Mouse (Mus musculus) kidney, adult 9 months (tissue): ENCODE measurements around the gene Plb1.
A peak's percentile ranks its signal among the peaks of the same experiment; 100 is the strongest.

Source experiments
- DNase-seq: peaks from one replicate; pipeline ENCODE4 v3.0.0; 2022

Plb1 gene

GRCm38 (mm10) chr5:32395101-32395892 lies 162.8 kb downstream of the Plb1 start:
- no peak for DNase-seq

GRCm38 (mm10) chr5:32397719-32398118 lies 165.2 kb downstream of the Plb1 start:
- peak; percentile 15 for DNase-seq

DNA sequence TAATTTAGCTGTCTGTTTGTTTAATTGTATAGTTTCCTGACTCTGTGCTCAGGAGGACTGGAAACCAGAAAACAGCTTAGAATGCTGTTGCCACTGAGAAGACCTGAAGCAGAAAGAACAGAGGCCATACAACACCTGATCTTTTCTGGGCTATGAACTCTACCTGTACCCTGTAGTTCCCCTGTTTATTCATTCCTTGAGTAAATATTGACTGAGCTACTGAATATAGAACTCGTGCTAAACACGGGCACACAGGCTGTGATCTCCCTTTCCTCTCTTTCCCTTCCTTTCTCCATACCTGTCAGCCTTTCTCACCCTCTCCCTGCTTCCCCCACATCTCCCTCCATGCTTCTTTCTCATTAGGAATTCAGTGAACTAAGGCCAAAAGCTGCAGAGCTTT lies 168.4 kb downstream of the Plb1 start:
- no peak for DNase-seq

- no peak for DNase-seq
Measured at GRCm38 (mm10) chr5:32403082-32403953, 170.8 kb downstream of the Plb1 start.

- DNase-seq = no peak
Measured at GRCm38 (mm10) chr5:32405199-32405855, 172.8 kb downstream of the Plb1 start.

- no peak for DNase-seq
Measured at GRCm38 (mm10) chr5:32408771-32409170, 176.3 kb downstream of the Plb1 start.

DNA sequence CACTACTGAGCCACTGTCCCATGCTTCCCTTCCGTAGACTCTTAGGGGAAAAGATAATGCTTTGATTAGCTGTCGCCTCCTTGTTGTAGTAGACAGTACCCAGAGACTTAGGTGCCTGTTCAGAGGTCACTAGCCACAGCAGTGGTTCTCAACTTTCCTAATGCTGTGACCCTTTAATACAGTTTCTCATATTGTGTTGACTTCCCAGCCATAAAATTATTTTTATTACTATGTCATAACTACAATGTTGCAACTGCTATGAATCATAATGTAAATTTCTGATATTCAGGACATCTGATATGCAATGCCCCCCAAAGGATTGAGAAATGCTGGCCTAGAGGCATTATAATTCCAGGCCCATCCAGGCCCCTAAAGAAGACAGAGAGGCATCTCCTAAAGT lies 177.2 kb downstream of the Plb1 start:
- DNase-seq = no peak

DNA sequence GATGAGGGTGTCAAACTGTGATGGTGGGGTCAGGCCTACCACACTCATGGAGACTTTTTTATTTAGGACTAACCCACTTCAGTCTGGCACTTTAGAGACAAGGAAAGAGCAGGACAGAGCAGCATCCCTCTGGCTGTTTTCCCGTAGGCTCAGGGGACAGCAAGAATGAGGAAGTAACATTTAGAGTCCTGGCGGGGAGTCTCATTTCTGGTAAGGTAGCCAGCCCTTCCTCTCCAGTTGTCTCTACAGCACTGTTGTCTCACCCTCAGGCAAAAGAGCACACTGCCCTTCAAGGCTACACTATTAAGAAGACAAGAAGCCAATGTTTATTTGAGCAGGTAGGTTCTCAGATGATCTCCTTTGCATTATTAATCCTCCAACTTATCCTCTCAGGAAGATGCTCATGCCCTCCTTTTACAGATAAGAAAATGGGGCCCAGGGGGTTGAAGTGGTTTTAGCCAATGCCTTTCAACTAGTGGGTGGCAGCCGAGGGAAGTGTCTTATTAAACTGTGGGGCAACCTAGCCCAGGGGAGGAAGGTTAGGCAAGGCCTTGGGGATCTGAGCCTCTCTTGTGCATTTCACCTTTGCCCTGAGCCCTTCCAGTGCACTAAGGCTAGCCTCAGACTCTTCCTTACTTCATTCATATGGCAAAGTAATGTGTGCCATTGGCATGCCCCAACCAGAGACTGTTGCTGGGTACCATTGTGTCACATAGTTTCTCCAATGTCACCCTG lies 178.6 kb downstream of the Plb1 start:
- no peak for DNase-seq

DNA sequence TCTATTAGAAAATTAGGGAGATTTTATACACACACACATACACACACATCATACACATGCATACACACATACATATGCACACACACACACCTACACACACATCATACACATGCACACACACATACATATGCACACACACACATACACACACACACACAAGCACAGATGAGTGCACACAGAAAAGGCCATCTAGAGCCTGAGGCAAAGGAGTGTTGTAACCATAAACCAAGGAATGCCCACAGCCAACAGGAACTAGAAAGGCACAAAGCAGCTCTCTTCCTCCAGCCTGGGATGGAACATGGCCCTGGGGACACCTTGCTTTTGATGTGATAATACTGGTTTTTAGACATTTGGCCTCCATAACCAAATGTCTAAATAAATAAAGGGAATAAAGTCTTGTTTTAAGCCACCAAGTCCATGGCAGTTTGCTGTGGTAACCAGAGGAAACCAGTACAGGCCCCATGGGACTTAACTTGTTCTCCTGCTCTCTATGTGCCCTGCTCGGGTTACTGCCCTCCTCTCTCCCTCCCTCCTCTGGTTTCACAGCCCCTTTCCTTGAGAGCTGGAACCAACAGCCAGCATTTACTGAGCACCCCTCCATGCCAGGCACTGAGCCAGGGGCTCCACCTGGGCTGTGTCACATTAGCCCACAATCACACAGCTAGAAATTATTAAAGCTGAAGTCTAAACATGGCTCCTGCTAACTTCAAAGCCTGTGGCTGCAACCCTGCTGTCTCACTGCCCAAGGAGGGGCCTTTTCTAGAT lies 179.9 kb downstream of the Plb1 start:
- DNase-seq = peak; percentile 48

- DNase-seq = peak; percentile 32
Measured at GRCm38 (mm10) chr5:32413083-32413482, 180.6 kb downstream of the Plb1 start.

GRCm38 (mm10) chr5:32413569-32413968 lies 181.1 kb downstream of the Plb1 start:
- no peak for DNase-seq

GRCm38 (mm10) chr5:32414461-32414985 lies 182.0 kb downstream of the Plb1 start:
- peak; percentile 25 for DNase-seq

DNA sequence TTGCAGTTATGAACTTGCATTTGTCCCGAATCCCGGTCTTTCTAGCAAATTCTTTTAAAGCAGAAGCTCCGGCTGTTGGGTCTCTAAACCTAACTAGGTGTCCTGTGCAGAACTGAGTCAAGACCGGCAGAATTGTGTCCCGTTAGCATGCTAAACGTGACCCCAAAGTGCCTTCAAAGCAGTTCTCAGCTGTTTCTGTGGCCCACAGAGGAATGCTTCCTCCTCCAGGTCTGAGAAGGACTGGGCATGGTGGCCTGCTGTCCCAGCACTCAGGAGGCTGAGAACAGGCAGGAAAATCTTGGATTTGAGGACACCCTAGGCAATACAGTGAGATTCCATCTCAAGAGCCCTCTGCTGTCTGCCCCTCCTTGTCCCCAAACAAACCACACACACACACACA lies 183.0 kb downstream of the Plb1 start:
- DNase-seq = no peak
